Mouse (Mus musculus) intestine, postnatal 0 days (tissue): Measurements from ENCODE around the gene 4921517D22Rik. TPM values are rescaled to one million over a fixed set of nuclear protein-coding genes. Genes with fewer than 3 reads are reported as not detected.
"Not testable (repeated sequence)": the region's sequence is repeated elsewhere in the genome, so short reads cannot be mapped to it uniquely, and the experiment has no call there.

Source experiments
- ATAC-seq: fragments of 200-750 bp; cut with Nextera tagmentation; 2 replicates; pipeline ENCODE4 v1.8.0; 2017; ENCODE audit warnings: mild to moderate bottlenecking, moderate TSS enrichment, moderate library complexity
- H3K27ac ChIP-seq: fragments of 300-500 bp; sonication (generic); 2 replicates; pipeline ENCODE4 v1.5.1; 2014; ENCODE audit warnings: mild to moderate bottlenecking, low read depth, low read length, moderate library complexity
- H3K27me3 ChIP-seq: fragments of 300-500 bp; sonication (generic); replicated peaks from 2 replicates; pipeline ENCODE4 v1.6.1; 2014; ENCODE audit warnings: low read length, mixed read lengths; ENCODE audit not compliant: control insufficient read depth, insufficient read depth
- H3K36me3 ChIP-seq: fragments of 300-500 bp; sonication (generic); 2 replicates; pipeline ENCODE4 v1.6.1; 2014; ENCODE audit warnings: mild to moderate bottlenecking, moderate library complexity; ENCODE audit not compliant: control insufficient read depth, insufficient read depth
- H3K4me1 ChIP-seq: fragments of 300-500 bp; sonication (generic); replicated peaks from 2 replicates; pipeline ENCODE4 v1.6.1; 2014; ENCODE audit warnings: antibody characterized with exemption, low read length, mixed read lengths; ENCODE audit not compliant: control insufficient read depth, insufficient read depth
- H3K4me2 ChIP-seq: fragments of 300-500 bp; sonication (generic); replicated peaks from 2 replicates; pipeline ENCODE4 v1.6.1; 2014; ENCODE audit warnings: low read depth, mild to moderate bottlenecking, moderate library complexity
- H3K4me3 ChIP-seq: fragments of 300-500 bp; sonication (generic); 2 replicates; pipeline ENCODE4 v1.5.1; 2014; ENCODE audit warnings: low read depth, low read length
- H3K9ac ChIP-seq: fragments of 300-500 bp; sonication (generic); 2 replicates; pipeline ENCODE4 v1.6.1; 2014; ENCODE audit warnings: mild to moderate bottlenecking, low read depth, low read length
- H3K9me3 ChIP-seq: fragments of 300-500 bp; sonication (generic); 2 replicates; pipeline ENCODE4 v1.6.1; 2016; ENCODE audit warnings: mixed run types; ENCODE audit not compliant: control insufficient read depth
- CTCF ChIP-seq: sonication (generic); IDR thresholded peaks from 2 replicates; pipeline ENCODE4 v1.5.1; 2016; ENCODE audit warnings: low read depth, mild to moderate bottlenecking, control low read depth, antibody characterized with exemption, moderate library complexity
- WGBS: fragments of 180-500 bp; shearing (Covaris S2); extraction: QIAGEN DNeasy Blood & Tissue Kit; methylation state at CpG from one replicate; pipeline ENCODE4 v1.1.7; 2014; 5-methylcytosine and 5-hydroxymethylcytosine counted together
- polyA plus RNA-seq: library from polyadenylated mRNA; unstranded; fragments of >200 nt; fragmentation: Nextera tagmentation; extraction: Ambion mirVana; gene quantifications from 2 replicates; pipeline ENCODE4 v1.2.1, GENCODE M21; 2015

4921517D22Rik gene
- polyA plus RNA-seq, 1 experiment from 2014 or later = not detected

GRCm38 (mm10) chr13:59733936-59734335 lies 40.0 kb upstream of the 4921517D22Rik start:
- Histone ChIP-seq H3K9ac (no peak overlapping the region), H3K4me1 (no peaks in the 10 kb centered on the region), H3K4me2 (no peak overlapping the region), H3K27me3 (no peaks in the 10 kb centered on the region), H3K4me3 (no peak overlapping the region), H3K9me3 (no peaks in the 10 kb centered on the region), H3K36me3 (no peaks in the 10 kb centered on the region), H3K27ac (no peak overlapping the region)
- ATAC-seq = no peak; the same call in 1 of the 2 replicates
- no peak for TF ChIP-seq CTCF
- WGBS = 80% methylated on average over 2 of the region's 4 CpGs

- WGBS = 40% methylated on average over 7 of the region's 7 CpGs
- Histone ChIP-seq H3K27me3 (no peaks in the 10 kb centered on the region), H3K9ac (no peak within 1 kb of the TSS), H3K4me1 (no peaks in the 10 kb centered on the region), H3K9me3 (no peaks in the 10 kb centered on the region), H3K4me3 (no peak within 1 kb of the TSS), H3K27ac (no peak within 1 kb of the TSS), H3K36me3 (no peaks in the 10 kb centered on the region), H3K4me2 (no peak within 1 kb of the TSS)
- no peak for ATAC-seq
- no peak for TF ChIP-seq CTCF
These were observed 37.7 kb upstream of the 4921517D22Rik start, which contains the start of gene Spata31d1d for GRCm38 (mm10) chr13:59731652-59732051. TSS of gene Spata31d1d (minus strand) at chr13:59731752.

GRCm38 (mm10) chr13:59728378-59729093 lies 34.6 kb upstream of the 4921517D22Rik start:
- Histone ChIP-seq H3K9me3 (no peaks in the 10 kb centered on the region), H3K4me2 (no peak overlapping the region), H3K27ac (no peak overlapping the region), H3K9ac (no peak overlapping the region), H3K4me1 (no peaks in the 10 kb centered on the region), H3K27me3 (no peaks in the 10 kb centered on the region), H3K4me3 (no peak overlapping the region), H3K36me3 (no peaks in the 10 kb centered on the region)
- 21% methylated on average over 7 of the region's 7 CpGs for WGBS
- ATAC-seq = peak; percentile 71
- TF ChIP-seq CTCF = peak; percentile 98

GRCm38 (mm10) chr13:59726139-59726867 lies 32.4 kb upstream of the 4921517D22Rik start:
- no peak overlapping the region for H3K4me3 ChIP-seq
- no peak for ATAC-seq
- H3K27ac ChIP-seq = no peak overlapping the region
- H3K27me3 ChIP-seq = no peaks in the 10 kb centered on the region
- peak overlapping the region; percentile 21; the same call in 1 of the 2 replicates for H3K4me2 ChIP-seq
- no peak for TF ChIP-seq CTCF
- H3K36me3 ChIP-seq = no peaks in the 10 kb centered on the region
- no peaks in the 10 kb centered on the region for H3K9me3 ChIP-seq
- H3K9ac ChIP-seq = no peak overlapping the region
- WGBS = 43% methylated on average over 29 of the region's 29 CpGs
- no peaks in the 10 kb centered on the region for H3K4me1 ChIP-seq

- ATAC-seq, H3K27me3 ChIP-seq, H3K9me3 ChIP-seq, H3K4me1 ChIP-seq, H3K27ac ChIP-seq, H3K9ac ChIP-seq, H3K36me3 ChIP-seq, H3K4me3 ChIP-seq, H3K4me2 ChIP-seq: not testable (repeated sequence)
- 89% methylated on average over 1 of the region's 1 CpGs for WGBS
These were observed 28.2 kb upstream of the 4921517D22Rik start for GRCm38 (mm10) chr13:59722089-59722488.

GRCm38 (mm10) chr13:59719475-59719874 lies 25.6 kb upstream of the 4921517D22Rik start:
- no peak overlapping the region for H3K9ac ChIP-seq
- WGBS = 100% methylated on average over 1 of the region's 1 CpGs
- TF ChIP-seq CTCF = no peak
- H3K27ac ChIP-seq = no peak overlapping the region
- no peaks in the 10 kb centered on the region for H3K27me3 ChIP-seq
- no peaks in the 10 kb centered on the region for H3K4me1 ChIP-seq
- no peaks in the 10 kb centered on the region for H3K36me3 ChIP-seq
- H3K9me3 ChIP-seq = no peaks in the 10 kb centered on the region
- ATAC-seq = no peak
- H3K4me2 ChIP-seq = no peak overlapping the region
- H3K4me3 ChIP-seq = no peak overlapping the region

GRCm38 (mm10) chr13:59718857-59719440 lies 25.0 kb upstream of the 4921517D22Rik start:
- ATAC-seq, H3K4me1 ChIP-seq, H3K4me3 ChIP-seq, H3K27me3 ChIP-seq, H3K4me2 ChIP-seq, H3K9ac ChIP-seq, H3K36me3 ChIP-seq, H3K27ac ChIP-seq, H3K9me3 ChIP-seq: not testable (repeated sequence)
- 22% methylated on average over 6 of the region's 6 CpGs for WGBS
